Comparison of ENCODE assay signal across 36 mouse cellular contexts in the genomic region with DNA sequence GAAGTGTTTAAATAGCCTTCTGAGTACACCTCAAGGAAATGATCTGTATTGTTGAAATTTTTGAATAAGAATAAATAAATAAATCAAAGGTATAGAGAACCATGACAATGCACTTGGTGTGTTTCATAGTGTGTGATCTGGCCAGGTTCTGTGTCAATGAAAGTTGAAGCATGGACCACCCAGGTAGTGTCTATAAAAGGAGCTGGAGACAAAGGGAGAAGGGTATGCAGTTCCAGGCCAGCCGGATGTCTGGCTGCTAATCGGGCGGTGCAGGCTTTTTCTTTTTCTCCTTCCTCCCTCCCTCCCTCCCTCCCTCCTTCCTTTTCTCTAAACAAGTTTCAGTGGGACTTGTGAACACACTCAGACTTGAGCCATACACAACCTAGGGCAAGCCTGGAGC. TPM values are rescaled to one million over a fixed set of nuclear protein-coding genes. Genes with fewer than 3 reads are reported as not detected.
DNase-seq lines count a peak whose midpoint lies in the region; ATAC-seq and TF ChIP-seq lines count a peak whose summit lies in the region.
"Had no signal": no experiment of that assay in that cellular context is flagged by ENCODE, and none has a peak within 500 bp of the region (broad histone marks: within the 10 kb centered on the region; RNA-seq: fewer than 3 reads in every experiment).

No protein-coding gene starts in this region.

- no peak overlapping the region for H3K4me2 ChIP-seq in kidney, embryonic 14.5 days (replicated peaks; ENCODE audit: low read depth, low read length)
- H3K4me2 ChIP-seq: embryonic facial prominence, embryonic 12.5 days; forebrain, embryonic 15.5 days; heart, embryonic 11.5 days; hindbrain, embryonic 14.5 days; lung, embryonic 15.5 days; neural tube, embryonic 15.5 days had no signal

- H3K27ac ChIP-seq in ES-E14 (ENCODE audit: insufficient read depth, low read depth, low read length, poor library complexity, severe bottlenecking), result no peak overlapping the region
- no peak overlapping the region for H3K27ac ChIP-seq in kidney, embryonic 14.5 days (ENCODE audit: low read depth, low read length)
- H3K27ac ChIP-seq: embryonic facial prominence, embryonic 12.5 days; forebrain, embryonic 15.5 days; gastrocnemius, adult 2 months; hindbrain, embryonic 14.5 days; liver, embryonic 14.5 days; lung, embryonic 15.5 days; neural tube, embryonic 15.5 days had no signal

- WGBS in kidney, embryonic 14.5 days, result 69% methylated on average over 3 of the region's 3 CpGs

- ATAC-seq in kidney, embryonic 14.5 days (ENCODE audit: low FRiP score, low TSS enrichment), result no peak
- ATAC-seq: forebrain, embryonic 15.5 days; intestine, postnatal 0 days had no signal

- DNase-seq in ES-CJ7 (ENCODE audit: low read depth, low spot score) (peak; percentile 34), ES-E14 (ENCODE audit: low read depth, low spot score) (peak; percentile 30)
- peak; percentile 37 for DNase-seq in embryo, embryonic 11 days
- DNase-seq in mesoderm, embryonic 11.5 days (ENCODE audit: low read depth, low spot score), result peak; percentile 23
- no peak for DNase-seq in cerebellum, postnatal 25 days
- DNase-seq in spleen, postnatal 4 days (ENCODE audit: low spot score in 2 of 2), result no peak
- DNase-seq: adrenal gland, postnatal 14 days; B cell, adult 2 months; cerebellum, adult 11 months; cerebellum, adult 9-10 months; gastrocnemius, adult 2 months; gastrocnemius, postnatal 36 days; heart, adult 18-20 months; heart, postnatal 36 days; kidney, postnatal 4 days; layer of hippocampus, postnatal 36 days; liver; midbrain, embryonic 14.5 days; right cerebral cortex, adult 18-20 months; right cerebral cortex, postnatal 4 days; thymus, postnatal 14 days had no signal

- H3K9me3 ChIP-seq in ES-E14 (ENCODE audit: control insufficient read depth, insufficient read depth, low read depth, low read length), result no peaks in the 10 kb centered on the region
- H3K9me3 ChIP-seq in kidney, embryonic 14.5 days (ENCODE audit: control insufficient read depth, low read length), result no peaks in the 10 kb centered on the region
- H3K9me3 ChIP-seq: embryonic facial prominence, embryonic 12.5 days; forebrain, embryonic 15.5 days; G1E; lung, embryonic 15.5 days; neural tube, embryonic 15.5 days had no signal

- H3K9ac ChIP-seq in ES-E14 (ENCODE audit: insufficient read depth, low read depth, low read length, poor library complexity, severe bottlenecking), result no peak overlapping the region
- H3K9ac ChIP-seq in kidney, embryonic 14.5 days (ENCODE audit: low read depth, low read length), result no peak overlapping the region
- H3K9ac ChIP-seq: embryonic facial prominence, embryonic 12.5 days; forebrain, embryonic 15.5 days; hindbrain, embryonic 14.5 days; liver, embryonic 14.5 days; lung, embryonic 15.5 days; neural tube, embryonic 15.5 days had no signal

- H3K36me3 ChIP-seq in ES-E14 (ENCODE audit: control insufficient read depth, insufficient read depth, low read length, poor library complexity, severe bottlenecking), result no peaks in the 10 kb centered on the region
- H3K36me3 ChIP-seq in kidney, embryonic 14.5 days (ENCODE audit: control insufficient read depth, insufficient read depth, low read length), result no peaks in the 10 kb centered on the region
- H3K36me3 ChIP-seq: embryonic facial prominence, embryonic 12.5 days; forebrain, embryonic 15.5 days; G1E; lung, embryonic 15.5 days; neural tube, embryonic 15.5 days had no signal

- no peak overlapping the region for H3K4me3 ChIP-seq in ES-E14 (ENCODE audit: insufficient read depth in 1 of 2, low read depth in 1 of 2, low read length in 2 of 2, poor library complexity in 1 of 2, severe bottlenecking in 1 of 2)
- no peak overlapping the region for H3K4me3 ChIP-seq in kidney, embryonic 14.5 days (ENCODE audit: low read length)
- H3K4me3 ChIP-seq: embryonic facial prominence, embryonic 12.5 days; forebrain, embryonic 15.5 days; gastrocnemius, adult 2 months; lung, embryonic 15.5 days; neural tube, embryonic 15.5 days had no signal

- no peaks in the 10 kb centered on the region for H3K27me3 ChIP-seq in kidney, embryonic 14.5 days (ENCODE audit: control insufficient read depth, insufficient read depth, low read length)
- H3K27me3 ChIP-seq: embryonic facial prominence, embryonic 12.5 days; forebrain, embryonic 15.5 days; lung, embryonic 15.5 days; neural tube, embryonic 15.5 days had no signal

- in situ Hi-C loops in ES-E14 (cut with MboI; ENCODE audit: low sequenced_read_pairs in 2 of 2, unreplicated experiment in 2 of 2), result no loop called here

- no peaks in the 10 kb centered on the region; a peak in 1 of 4 replicates for H3K4me1 ChIP-seq in ES-E14 (ENCODE audit: control insufficient read depth in 2 of 2, insufficient read depth in 2 of 2, low read length in 2 of 2, poor library complexity in 1 of 2)
- no peaks in the 10 kb centered on the region for H3K4me1 ChIP-seq in kidney, embryonic 14.5 days (ENCODE audit: control insufficient read depth, insufficient read depth, low read length)
- H3K4me1 ChIP-seq: embryonic facial prominence, embryonic 12.5 days; forebrain, embryonic 15.5 days; neural tube, embryonic 15.5 days had no signal

TF ChIP-seq in ES-E14, 5 proteins besides CTCF, POLR2A, EP300 and RAD21:
- no peak for TF ChIP-seq MAFK (IDR thresholded peaks at IDR 0.05; ENCODE audit: insufficient read depth, low read depth, low read length)
- TF ChIP-seq ZC3H11A (IDR thresholded peaks at IDR 0.05; ENCODE audit: borderline replicate concordance, low read depth, low read length), result no peak
- TF ChIP-seq CHD2 (IDR thresholded peaks at IDR 0.05; ENCODE audit: low read depth, low read length), result no peak
- TF ChIP-seq ZNF384 (IDR thresholded peaks at IDR 0.05; ENCODE audit: low read depth, low read length), result no peak
- no peak for TF ChIP-seq HCFC1 (IDR thresholded peaks at IDR 0.05; ENCODE audit: borderline replicate concordance, insufficient read depth, low read length)

RNA-seq across cellular contexts. Expression of a gene that starts 12.2 kb away (rescaled TPM):
- total RNA-seq in ES-E14 (2012; rRNA removed), result 5.6 and 6.1 TPM in 2 replicates
- polyA plus RNA-seq in kidney, embryonic 14.5 days (2014; fragmentation: Nextera tagmentation; extraction: Ambion mirVana), result not detected in 2 replicates
- total RNA-seq: adrenal gland, postnatal 14 days; gastrocnemius, adult 2 months; gastrocnemius, postnatal 36 days; heart, adult 18-20 months; heart, postnatal 36 days; layer of hippocampus, postnatal 36 days; megakaryocyte progenitor cell, adult 5-6 weeks had no signal
- polyA plus RNA-seq: embryonic facial prominence, embryonic 12.5 days; forebrain, embryonic 15.5 days; G1E; heart, embryonic 11.5 days; hindbrain, embryonic 14.5 days; kidney, embryonic 16.5 days; limb, embryonic 11.5 days; liver, embryonic 14.5 days; midbrain, embryonic 14.5 days; neural tube, embryonic 15.5 days; spleen, adult 2 months; urinary bladder, adult 2 months had no signal

Comparison
In these comparisons a context has a peak if more than half of its experiments do, and no peak if none do; other contexts are left out.
1. DNase-seq: peak in ES-CJ7 (single experiment), ES-E14 (single experiment), embryo, embryonic 11 days (single experiment) and mesoderm, embryonic 11.5 days (single experiment); none in cerebellum, postnatal 25 days (0 of 2) and spleen, postnatal 4 days (0 of 2).